14 mouse cellular contexts compared by ENCODE assay signal in genomic region chr2:178642137-178643052, GRCm38 (mm10).
DNase-seq lines count a peak whose midpoint lies in the region; ATAC-seq lines count a peak whose summit lies in the region.
"Had no signal": no experiment of that assay in that cellular context is flagged by ENCODE, and none has a peak within 500 bp of the region (broad histone marks: within the 10 kb centered on the region; RNA-seq: fewer than 3 reads in every experiment).

No protein-coding gene starts in this region.

- no peak overlapping the region for H3K4me2 ChIP-seq in hindbrain, embryonic 14.5 days (replicated peaks)
- H3K4me2 ChIP-seq in hindbrain, embryonic 15.5 days, result no peak overlapping the region
- H3K4me2 ChIP-seq: liver, embryonic 15.5 days had no signal

- H3K9me3 ChIP-seq in hindbrain, embryonic 10.5 days, result no peaks in the 10 kb centered on the region
- no peaks in the 10 kb centered on the region for H3K9me3 ChIP-seq in hindbrain, embryonic 14.5 days (ENCODE audit: control insufficient read depth, low read length)
- no peaks in the 10 kb centered on the region for H3K9me3 ChIP-seq in embryonic facial prominence, embryonic 10.5 days
- no peaks in the 10 kb centered on the region for H3K9me3 ChIP-seq in hindbrain, embryonic 15.5 days
- H3K9me3 ChIP-seq: heart, embryonic 10.5 days; liver, embryonic 15.5 days had no signal

- H3K27me3 ChIP-seq in hindbrain, embryonic 10.5 days (ENCODE audit: insufficient read depth, poor library complexity, severe bottlenecking), result peaks cover 10% of the 10 kb centered on the region; the same call in 1 of the 2 replicates
- H3K27me3 ChIP-seq in hindbrain, embryonic 14.5 days (ENCODE audit: control insufficient read depth, insufficient read depth, low read length), result no peaks in the 10 kb centered on the region
- H3K27me3 ChIP-seq in embryonic facial prominence, embryonic 10.5 days (replicated peaks; ENCODE audit: low read depth, poor library complexity, severe bottlenecking), result peaks cover 3% of the 10 kb centered on the region; the same call in 1 of the 2 replicates
- no peaks in the 10 kb centered on the region for H3K27me3 ChIP-seq in hindbrain, embryonic 15.5 days
- H3K27me3 ChIP-seq: liver, embryonic 15.5 days had no signal

- peaks cover 8% of the 10 kb centered on the region for H3K4me1 ChIP-seq in hindbrain, embryonic 10.5 days (replicated peaks)
- H3K4me1 ChIP-seq in hindbrain, embryonic 14.5 days (replicated peaks; ENCODE audit: control insufficient read depth, insufficient read depth, low read length), result no peaks in the 10 kb centered on the region; the same call in 1 of the 2 replicates
- H3K4me1 ChIP-seq in embryonic facial prominence, embryonic 10.5 days, result peaks cover 5% of the 10 kb centered on the region
- peaks cover 4% of the 10 kb centered on the region; the same call in 1 of the 2 replicates for H3K4me1 ChIP-seq in hindbrain, embryonic 15.5 days (replicated peaks)
- H3K4me1 ChIP-seq: heart, embryonic 10.5 days; liver, embryonic 15.5 days had no signal

- no peaks in the 10 kb centered on the region for H3K36me3 ChIP-seq in hindbrain, embryonic 10.5 days
- no peaks in the 10 kb centered on the region for H3K36me3 ChIP-seq in hindbrain, embryonic 14.5 days (replicated peaks; ENCODE audit: control insufficient read depth, insufficient read depth)
- H3K36me3 ChIP-seq in embryonic facial prominence, embryonic 10.5 days (replicated peaks), result no peaks in the 10 kb centered on the region
- no peaks in the 10 kb centered on the region for H3K36me3 ChIP-seq in hindbrain, embryonic 15.5 days
- H3K36me3 ChIP-seq: G1E; heart, embryonic 10.5 days; liver, embryonic 15.5 days had no signal

- WGBS in hindbrain, embryonic 10.5 days, result 42% methylated on average over 16 of the region's 16 CpGs
- WGBS in hindbrain, embryonic 14.5 days, result 30% methylated on average over 16 of the region's 16 CpGs
- WGBS in embryonic facial prominence, embryonic 10.5 days, result 61% methylated on average over 16 of the region's 16 CpGs
- WGBS in hindbrain, embryonic 15.5 days, result 28% methylated on average over 16 of the region's 16 CpGs

- H3K4me3 ChIP-seq in hindbrain, embryonic 10.5 days, result no peak overlapping the region
- no peak overlapping the region for H3K4me3 ChIP-seq in hindbrain, embryonic 14.5 days (replicated peaks; ENCODE audit: low read length)
- no peak overlapping the region for H3K4me3 ChIP-seq in embryonic facial prominence, embryonic 10.5 days
- H3K4me3 ChIP-seq in hindbrain, embryonic 15.5 days, result no peak overlapping the region
- H3K4me3 ChIP-seq: heart, embryonic 10.5 days; liver, embryonic 15.5 days; myocyte had no signal

- H3K27ac ChIP-seq in hindbrain, embryonic 10.5 days, result peak overlapping the region; percentile 72
- H3K27ac ChIP-seq in hindbrain, embryonic 14.5 days, result no peak overlapping the region
- peak overlapping the region; percentile 12; the same call in 1 of the 2 replicates for H3K27ac ChIP-seq in embryonic facial prominence, embryonic 10.5 days (replicated peaks)
- H3K27ac ChIP-seq in hindbrain, embryonic 15.5 days (replicated peaks), result no peak overlapping the region
- H3K27ac ChIP-seq: heart, embryonic 10.5 days; liver, embryonic 15.5 days had no signal

- DNase-seq in hindbrain, embryonic 10.5 days (ENCODE audit: low spot score), result no peak
- DNase-seq in hindbrain, embryonic 14.5 days (ENCODE audit: low spot score), result no peak
- peak; percentile 30 for DNase-seq in embryonic facial prominence, embryonic 10.5 days (ENCODE audit: low spot score)
- peak; percentile 64 for DNase-seq in lung, postnatal 36 days
- no peak for DNase-seq in urinary bladder, postnatal 36 days (ENCODE audit: low spot score in 2 of 2)
- no peak for DNase-seq in adrenal gland, postnatal 10 days
- no peak for DNase-seq in layer of hippocampus, adult 11-12 months (ENCODE audit: low spot score)
- DNase-seq: cerebellum, adult 9-11 months; thymus, adult 2 months had no signal

- no peak overlapping the region for H3K9ac ChIP-seq in hindbrain, embryonic 14.5 days
- no peak overlapping the region for H3K9ac ChIP-seq in hindbrain, embryonic 15.5 days
- H3K9ac ChIP-seq: liver, embryonic 15.5 days had no signal

- ATAC-seq in hindbrain, embryonic 14.5 days (ENCODE audit: low FRiP score), result no peak
- ATAC-seq in hindbrain, embryonic 15.5 days (ENCODE audit: low FRiP score, low read depth), result 0 out of 2 replicates have a peak, but pooled peaks have one; percentile 56

Comparison
In these comparisons a context has a peak if more than half of its experiments do, and no peak if none do; other contexts are left out.
1. H3K27ac ChIP-seq: peak in hindbrain, embryonic 10.5 days (single experiment) and embryonic facial prominence, embryonic 10.5 days (single experiment); none in hindbrain, embryonic 14.5 days (single experiment) and hindbrain, embryonic 15.5 days (single experiment).
2. DNase-seq: peak in embryonic facial prominence, embryonic 10.5 days (single experiment) and lung, postnatal 36 days (single experiment); none in hindbrain, embryonic 10.5 days (single experiment), hindbrain, embryonic 14.5 days (single experiment), urinary bladder, postnatal 36 days (0 of 2), adrenal gland, postnatal 10 days (single experiment) and layer of hippocampus, adult 11-12 months (single experiment).